Mouse (Mus musculus): ENCODE results near the gene Prickle2.

DNA sequence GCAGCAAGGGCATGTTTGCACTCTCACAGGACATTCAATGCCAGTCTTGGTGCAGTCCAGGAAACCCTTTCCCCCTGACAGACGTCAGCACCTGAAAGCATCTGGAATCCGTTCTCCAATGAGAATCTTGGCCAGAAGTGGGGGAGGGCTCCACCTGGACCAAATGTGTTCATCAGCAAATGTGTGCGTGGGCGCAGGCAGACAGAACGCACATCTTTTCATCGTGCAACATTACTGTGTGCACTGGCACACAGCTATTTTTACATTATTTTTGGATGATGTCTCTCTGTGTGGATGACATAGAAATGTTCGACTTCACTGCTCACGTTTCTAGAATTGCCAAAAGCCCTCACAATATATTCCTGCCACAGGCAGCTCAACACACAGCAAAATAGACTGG is 156.7 kb downstream of the Prickle2 start:
- no peak for TF ChIP-seq GATA1 (IDR thresholded peaks at IDR 0.05; ENCODE audit: borderline replicate concordance, low read length)
- no peak for TF ChIP-seq CTCF (IDR thresholded peaks at IDR 0.05; ENCODE audit: low read depth, low read length)
- no peak for TF ChIP-seq GATA2 (IDR thresholded peaks at IDR 0.05; ENCODE audit: borderline replicate concordance, low read depth, low read length)
- TF ChIP-seq TAL1 (conservative IDR thresholded peaks at IDR 0.05; ENCODE audit: low read depth, low read length) = no peak

Measured in G1E (cell line).